Mouse (Mus musculus) CH12F3 (cell line): Measurements from ENCODE around the gene Foxn4.

ENCODE experiments used
- in situ Hi-C: fragments of 300-500 bp; cut with MboI; formaldehyde crosslinking; loops from 2 replicates; pipeline ENCODE4 v1.14.3; 2020; ENCODE audit warnings: low sequenced_read_pairs

The Foxn4 gene

GRCm38 (mm10) chr5:114273693-114274402 is at the start of gene Foxn4:
Foxn4 (minus strand) TSS chr5:114273807.
- in situ Hi-C loops: no loop called here

- in situ Hi-C loops: no loop called here
These were observed 49.6 kb upstream of the Foxn4 start for GRCm38 (mm10) chr5:114323105-114323790.

- in situ Hi-C loops: loop anchor here (10.0 kb wide), 1 partner anchor 65 kb away; no protein-coding TSS in a partner anchor
These were observed 36.1 kb upstream of the Foxn4 start for GRCm38 (mm10) chr5:114309680-114310036.

- in situ Hi-C loops: loop anchor here (10.0 kb wide), 1 partner anchor 64 kb away; no protein-coding TSS in a partner anchor
These were observed 35.4 kb upstream of the Foxn4 start for GRCm38 (mm10) chr5:114308765-114309679.

GRCm38 (mm10) chr5:114306496-114306895 is 32.9 kb upstream of the Foxn4 start:
- in situ Hi-C loops: loop anchor here (10.0 kb wide), 1 partner anchor 62 kb away; no protein-coding TSS in a partner anchor

- in situ Hi-C loops: loop anchor here (10.0 kb wide), 1 partner anchor 58 kb away; no protein-coding TSS in a partner anchor
These were observed 29.6 kb upstream of the Foxn4 start for GRCm38 (mm10) chr5:114303166-114303565.

- in situ Hi-C loops: loop anchor here (10.0 kb wide), 1 partner anchor 55 kb away; no protein-coding TSS in a partner anchor
These were observed 26.4 kb upstream of the Foxn4 start for GRCm38 (mm10) chr5:114299883-114300610.

GRCm38 (mm10) chr5:114299156-114299855 is 25.7 kb upstream of the Foxn4 start:
- in situ Hi-C loops: no loop called here

GRCm38 (mm10) chr5:114298212-114298894 is 24.7 kb upstream of the Foxn4 start:
- in situ Hi-C loops: no loop called here

GRCm38 (mm10) chr5:114296693-114297631 is 23.4 kb upstream of the Foxn4 start:
- in situ Hi-C loops: no loop called here

GRCm38 (mm10) chr5:114290004-114290403 is 16.4 kb upstream of the Foxn4 start:
- in situ Hi-C loops: no loop called here

- in situ Hi-C loops: no loop called here
These were observed 15.3 kb upstream of the Foxn4 start, which contains the start of gene Myo1h for GRCm38 (mm10) chr5:114288874-114289273. Myo1h (plus strand) TSS chr5:114289166.

GRCm38 (mm10) chr5:114288396-114288795 is 14.8 kb upstream of the Foxn4 start:
- in situ Hi-C loops: no loop called here

GRCm38 (mm10) chr5:114286872-114287571 is 13.4 kb upstream of the Foxn4 start:
- in situ Hi-C loops: no loop called here

GRCm38 (mm10) chr5:114286102-114286501 is 12.5 kb upstream of the Foxn4 start:
- in situ Hi-C loops: no loop called here

GRCm38 (mm10) chr5:114285398-114285700 is 11.7 kb upstream of the Foxn4 start:
- in situ Hi-C loops: no loop called here

- in situ Hi-C loops: no loop called here
These were observed 11.2 kb upstream of the Foxn4 start for GRCm38 (mm10) chr5:114284604-114285397.
